Mouse (Mus musculus) cortical plate, adult 2 months (tissue): Measurements from ENCODE around the gene Ugcg. TPM values are rescaled to one million over a fixed set of nuclear protein-coding genes. Genes with fewer than 3 reads are reported as not detected.

Experiments used
- H3K27ac ChIP-seq: fragments of 200-500 bp; 2 replicates; pipeline ENCODE4 v1.5.1; 2012; ENCODE audit warnings: low read length, control low read depth, inconsistent platforms; ENCODE audit not compliant: insufficient read depth
- H3K4me1 ChIP-seq: fragments of 200-500 bp; 2 replicates; pipeline ENCODE4 v1.6.1; 2011; ENCODE audit warnings: low read length; ENCODE audit not compliant: control insufficient read depth, insufficient read depth
- H3K4me3 ChIP-seq: fragments of 200-500 bp; 2 replicates; pipeline ENCODE4 v1.5.1; 2011; ENCODE audit warnings: mild to moderate bottlenecking, low read length, control low read depth; ENCODE audit not compliant: insufficient read depth
- CTCF ChIP-seq: fragments of 200-500 bp; IDR thresholded peaks from 2 replicates; pipeline ENCODE4 v1.5.1; 2011; ENCODE audit warnings: mild to moderate bottlenecking, control low read depth, low read length; ENCODE audit not compliant: insufficient read depth; ENCODE audit errors: extremely low read depth
- POLR2A ChIP-seq: fragments of 200-500 bp; IDR thresholded peaks from 2 replicates; pipeline ENCODE4 v1.6.1; 2011; ENCODE audit warnings: mild to moderate bottlenecking, low read length, control low read depth; ENCODE audit not compliant: insufficient read depth; ENCODE audit errors: extremely low read depth
- polyA plus RNA-seq: library from polyadenylated mRNA; depleted of rRNA; stranded (reverse); fragments of >200 nt; gene quantifications from 2 replicates; pipeline ENCODE4 v1.2.3, GENCODE M21; 2012; rRNA removed

Ugcg gene
- 59.1 and 60.7 TPM in 2 replicates for polyA plus RNA-seq

DNA sequence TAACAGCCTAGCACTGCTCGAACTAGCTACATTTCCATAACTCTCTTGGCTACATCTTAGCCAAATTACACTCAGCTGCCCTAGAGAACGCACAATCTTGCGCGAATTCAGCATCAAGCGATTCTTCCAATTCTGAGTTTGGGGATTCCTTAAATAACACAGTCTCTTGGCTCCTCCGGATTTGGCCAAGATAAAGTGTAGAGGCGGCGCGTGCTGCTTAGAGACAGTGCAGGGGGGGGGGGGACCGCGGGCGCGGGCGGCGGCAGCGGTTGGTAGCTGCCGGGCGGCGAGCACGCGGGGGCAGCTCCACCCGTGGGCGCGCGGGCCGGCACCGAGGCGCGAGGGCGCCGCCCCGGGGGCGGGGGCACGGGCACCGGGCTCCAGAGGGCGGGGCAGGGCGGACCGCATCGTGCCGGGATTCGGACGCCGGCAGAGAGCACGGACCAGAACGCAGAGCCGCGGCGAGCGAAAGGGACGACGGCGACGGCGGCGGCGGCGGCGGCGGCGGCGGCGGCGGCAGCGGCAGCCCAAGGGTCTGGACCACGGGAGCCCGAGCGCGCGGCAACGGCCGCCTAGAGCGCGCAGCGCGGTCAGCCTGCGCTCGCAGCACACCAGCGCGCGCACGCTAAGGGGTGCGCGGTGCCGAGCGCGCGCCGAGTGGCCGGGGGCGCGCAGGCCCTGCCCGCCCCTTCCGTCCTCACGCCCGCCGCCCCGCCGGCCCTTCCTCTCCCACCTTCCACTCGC, at the start of gene Ugcg:
TSS of gene Ugcg (plus strand) at position 456 of the 744 bp plus-strand sequence.
- TF ChIP-seq CTCF = no peak
- peak; percentile 21; the same call in 1 of the 2 replicates for TF ChIP-seq POLR2A
- peak within 1 kb of the TSS; percentile 77 for H3K4me3 ChIP-seq
- H3K4me1 ChIP-seq = no peaks in the 10 kb centered on the region; the same call in 1 of the 2 replicates
- peak within 1 kb of the TSS; percentile 80 for H3K27ac ChIP-seq

DNA sequence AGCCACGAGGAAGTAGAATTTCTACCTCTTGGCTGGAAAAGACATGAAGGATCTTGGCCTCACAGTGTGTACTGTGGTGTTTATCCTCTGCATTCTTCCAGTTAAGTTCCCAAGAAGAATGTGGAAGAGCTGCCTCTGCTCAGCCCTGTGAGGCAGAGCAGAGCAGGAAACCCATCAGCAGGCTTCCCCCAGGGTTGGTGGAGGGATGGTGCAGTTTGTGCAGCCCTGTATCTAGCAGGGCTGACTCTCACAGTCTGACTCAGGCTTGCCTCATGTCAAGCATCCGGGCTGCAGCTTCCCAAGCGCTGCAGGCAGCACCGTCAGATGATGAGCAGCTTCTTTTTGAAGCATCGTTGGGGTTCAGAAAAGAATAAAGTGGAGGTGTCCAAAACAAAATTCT, 40.0 kb upstream of the Ugcg start:
- H3K4me1 ChIP-seq = no peaks in the 10 kb centered on the region
- TF ChIP-seq CTCF = no peak
- TF ChIP-seq POLR2A = no peak
- no peak overlapping the region for H3K4me3 ChIP-seq
- no peak overlapping the region for H3K27ac ChIP-seq

DNA sequence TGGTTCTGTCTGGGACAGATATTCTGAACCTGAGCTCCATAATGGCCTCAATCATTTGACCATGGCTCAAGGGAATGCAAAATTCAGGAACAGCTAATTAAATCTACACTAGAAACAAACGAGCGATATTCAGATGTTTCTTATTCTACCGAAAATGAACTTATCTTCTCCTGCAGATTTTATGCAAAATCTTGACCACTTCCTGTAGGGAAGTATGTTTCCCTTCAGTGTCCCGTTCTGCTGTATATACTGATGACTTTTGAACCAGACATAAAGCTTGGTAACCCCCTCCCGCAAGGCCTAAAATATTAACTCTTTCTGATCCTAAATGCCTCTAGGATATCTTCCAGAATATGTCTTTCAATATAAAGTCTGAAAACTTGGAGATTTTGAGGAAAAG, 38.1 kb upstream of the Ugcg start:
- Histone ChIP-seq H3K27ac (no peak overlapping the region), H3K4me3 (no peak overlapping the region), H3K4me1 (no peaks in the 10 kb centered on the region)
- no peak for TF ChIP-seq CTCF
- TF ChIP-seq POLR2A = no peak

DNA sequence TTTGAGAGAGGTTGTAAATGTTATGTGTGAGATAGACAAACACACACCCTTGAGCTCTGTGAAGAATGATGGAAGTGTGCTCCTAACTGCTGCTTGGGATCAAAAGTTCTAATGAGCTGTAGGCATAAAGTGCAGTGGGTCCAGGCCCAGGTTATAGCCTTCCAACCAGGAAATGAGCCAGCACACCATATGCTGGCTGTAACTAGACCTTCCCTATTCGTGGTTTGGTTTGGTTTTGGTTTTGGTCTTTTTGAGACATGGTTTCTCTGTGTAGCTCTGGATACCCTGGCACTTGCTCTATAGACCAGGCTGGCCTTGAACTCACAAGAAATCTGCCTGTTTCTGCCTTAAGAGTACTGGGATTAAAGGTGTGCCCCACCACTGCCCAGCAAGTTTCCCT, 37.1 kb upstream of the Ugcg start:
- Histone ChIP-seq H3K27ac (no peak overlapping the region), H3K4me1 (no peaks in the 10 kb centered on the region), H3K4me3 (no peak overlapping the region)
- TF ChIP-seq CTCF (no peak), POLR2A (no peak)

DNA sequence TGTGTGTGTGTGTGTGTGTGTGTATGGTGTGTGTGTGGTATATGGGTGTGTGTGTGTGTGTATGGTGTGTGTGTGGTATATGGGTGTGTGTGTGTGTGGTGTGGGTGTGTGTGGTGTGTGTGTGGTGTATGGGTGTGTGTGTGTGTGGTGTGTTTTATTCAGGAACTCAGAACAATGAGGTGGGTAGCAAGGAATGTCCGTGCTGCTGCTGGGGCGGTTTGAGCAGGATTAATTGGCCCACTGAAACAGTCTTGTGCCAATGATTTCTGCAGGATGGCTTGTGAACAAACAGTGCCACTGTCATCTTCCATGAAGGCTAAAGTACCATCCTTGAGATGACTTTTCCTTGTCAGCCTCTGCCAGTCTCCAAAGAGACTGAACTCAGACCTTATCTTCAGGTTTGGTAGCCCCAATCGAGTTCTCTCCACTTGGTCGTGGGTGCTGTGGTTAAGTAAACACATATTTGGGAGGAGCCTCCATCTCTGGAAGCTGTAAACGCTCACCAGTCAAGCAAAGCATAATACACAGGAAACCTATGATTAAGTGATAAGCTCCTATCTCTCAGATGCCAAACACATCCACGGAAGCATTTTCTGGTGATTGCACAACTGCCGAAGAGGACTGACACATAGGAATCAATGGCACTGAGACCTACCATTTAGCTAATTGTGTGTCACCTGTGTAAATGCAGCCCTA, 32.0 kb upstream of the Ugcg start:
- Histone ChIP-seq H3K4me1 (no peaks in the 10 kb centered on the region), H3K27ac (no peak overlapping the region), H3K4me3 (no peak overlapping the region)
- TF ChIP-seq CTCF (no peak), POLR2A (no peak)

DNA sequence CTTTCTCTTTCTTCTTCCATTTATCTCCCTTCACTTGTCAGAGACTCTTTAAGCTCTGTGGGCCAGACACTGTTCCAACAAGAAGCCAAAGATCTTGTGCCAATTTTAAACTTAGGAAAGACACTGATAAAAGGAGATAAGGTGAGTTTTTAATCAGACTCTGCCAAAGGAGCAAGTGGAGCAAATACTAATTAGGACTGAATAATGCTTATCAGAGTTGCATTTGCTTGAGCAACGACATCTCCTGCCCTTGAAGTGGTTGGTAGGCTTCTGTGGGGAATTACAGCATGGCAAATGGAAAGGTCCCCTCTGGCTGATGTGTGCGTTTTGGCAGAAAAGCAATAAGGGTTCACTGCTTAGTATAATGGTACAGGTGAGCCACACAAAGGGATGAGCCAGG, 31.4 kb upstream of the Ugcg start:
- no peak for TF ChIP-seq POLR2A
- no peak for TF ChIP-seq CTCF
- Histone ChIP-seq H3K4me1 (no peaks in the 10 kb centered on the region), H3K4me3 (no peak overlapping the region), H3K27ac (no peak overlapping the region)

DNA sequence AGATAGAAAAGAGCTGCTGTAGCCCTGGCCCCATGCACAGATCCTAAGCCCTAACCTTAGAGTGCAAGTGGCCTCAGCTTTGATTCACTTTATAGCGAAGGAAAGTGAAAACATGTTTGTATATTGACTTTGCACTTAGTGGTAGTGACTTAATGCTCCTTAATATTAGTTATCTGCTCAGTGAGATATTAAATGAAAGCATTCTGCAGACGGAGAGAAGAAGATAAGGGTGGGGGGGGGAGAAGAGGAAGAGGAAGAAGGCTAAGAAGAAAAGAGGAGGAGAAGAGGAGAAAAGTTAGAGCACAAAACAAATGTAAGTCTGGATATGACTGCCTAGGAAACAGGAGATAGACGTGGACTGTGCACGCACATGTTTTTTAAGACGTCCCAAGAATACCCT, 28.8 kb upstream of the Ugcg start:
- no peak overlapping the region for H3K4me3 ChIP-seq
- no peaks in the 10 kb centered on the region for H3K4me1 ChIP-seq
- no peak overlapping the region for H3K27ac ChIP-seq
- TF ChIP-seq CTCF (no peak), POLR2A (no peak)

DNA sequence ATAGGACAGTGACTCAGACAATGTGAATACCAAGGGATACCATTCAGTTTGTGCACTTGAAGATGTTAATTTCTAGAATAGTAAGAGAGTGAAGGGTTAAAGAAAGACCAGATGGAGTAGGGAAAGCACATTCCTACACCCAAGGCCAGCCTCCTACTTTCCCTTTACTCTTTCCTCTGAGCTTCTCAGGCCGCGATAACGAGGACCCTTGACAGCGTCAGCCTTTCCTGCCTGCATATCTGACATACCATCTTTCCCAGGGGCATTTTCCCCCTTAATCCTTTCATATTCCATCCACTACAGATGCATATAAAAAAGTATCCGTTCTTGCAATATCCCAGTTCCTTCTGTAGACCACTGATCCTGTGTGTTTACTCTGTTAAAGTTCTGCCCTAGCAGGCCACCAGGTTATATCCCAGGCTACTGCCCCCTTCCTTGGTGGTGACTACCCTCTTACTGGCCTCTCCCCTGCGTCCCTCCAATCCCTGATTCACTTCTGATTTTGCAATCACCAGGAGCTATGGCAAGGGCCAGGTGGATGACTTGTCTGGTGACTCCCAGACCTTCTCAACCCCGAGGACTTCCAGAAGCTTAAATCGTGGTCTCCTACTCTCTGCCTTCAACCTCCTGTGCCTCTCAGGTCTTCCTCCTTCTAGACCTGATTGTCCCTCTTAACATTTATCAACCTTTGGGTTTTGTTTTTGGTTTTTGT, 27.9 kb upstream of the Ugcg start:
- H3K4me3 ChIP-seq = no peak overlapping the region
- no peaks in the 10 kb centered on the region for H3K4me1 ChIP-seq
- H3K27ac ChIP-seq = no peak overlapping the region
- TF ChIP-seq CTCF = no peak
- TF ChIP-seq POLR2A = no peak

DNA sequence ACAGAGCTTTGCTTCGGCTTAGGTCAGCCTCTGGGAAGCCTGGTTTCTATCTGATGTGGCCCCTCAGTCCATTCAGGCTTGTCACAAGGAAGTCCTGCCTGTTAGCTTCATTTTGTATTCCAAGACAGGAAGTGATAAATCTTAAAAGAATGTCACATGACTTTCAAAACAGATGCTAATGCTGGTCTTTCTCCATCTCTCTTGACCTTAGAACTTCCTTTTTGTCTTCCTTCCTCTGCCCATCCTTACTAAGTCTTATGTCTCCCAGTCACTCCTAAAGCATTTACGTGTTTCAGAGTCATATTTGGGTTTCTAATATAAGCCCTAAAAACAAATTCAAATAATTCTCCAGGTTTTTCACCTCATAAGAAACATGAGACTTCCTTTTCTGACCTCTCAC, 25.0 kb upstream of the Ugcg start:
- TF ChIP-seq CTCF (no peak), POLR2A (no peak)
- Histone ChIP-seq H3K4me3 (no peak overlapping the region), H3K4me1 (no peaks in the 10 kb centered on the region), H3K27ac (no peak overlapping the region)

DNA sequence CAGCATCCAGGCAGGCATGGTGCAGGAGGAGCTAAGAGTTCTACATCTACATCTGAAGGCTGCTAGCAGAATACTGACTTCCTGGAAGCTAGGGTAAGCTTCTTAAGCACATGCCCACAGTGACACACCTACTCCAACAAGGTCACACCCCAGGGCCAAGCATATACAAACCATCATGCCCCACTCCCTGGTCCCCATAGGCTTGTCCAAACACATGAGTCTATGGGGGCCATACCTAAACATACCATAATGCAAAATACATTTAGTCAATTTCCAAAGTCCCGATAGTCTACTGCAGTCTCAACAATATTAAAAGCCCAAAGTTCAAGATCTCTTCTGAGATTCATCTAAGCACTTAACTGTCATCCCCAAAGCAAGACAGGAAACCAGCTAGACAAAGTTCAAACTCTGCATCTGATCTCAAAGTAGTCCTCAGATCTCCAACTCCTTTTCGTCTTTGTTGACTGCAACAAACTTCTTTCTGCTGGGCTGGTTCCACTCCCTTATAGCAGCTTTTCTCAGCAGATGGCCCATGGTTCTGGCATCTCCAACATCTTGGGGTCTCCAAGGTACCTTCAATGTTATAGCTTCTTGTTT, 21.7 kb upstream of the Ugcg start:
- Histone ChIP-seq H3K27ac (no peak overlapping the region), H3K4me3 (no peak overlapping the region), H3K4me1 (no peaks in the 10 kb centered on the region)
- TF ChIP-seq POLR2A (no peak), CTCF (no peak)

DNA sequence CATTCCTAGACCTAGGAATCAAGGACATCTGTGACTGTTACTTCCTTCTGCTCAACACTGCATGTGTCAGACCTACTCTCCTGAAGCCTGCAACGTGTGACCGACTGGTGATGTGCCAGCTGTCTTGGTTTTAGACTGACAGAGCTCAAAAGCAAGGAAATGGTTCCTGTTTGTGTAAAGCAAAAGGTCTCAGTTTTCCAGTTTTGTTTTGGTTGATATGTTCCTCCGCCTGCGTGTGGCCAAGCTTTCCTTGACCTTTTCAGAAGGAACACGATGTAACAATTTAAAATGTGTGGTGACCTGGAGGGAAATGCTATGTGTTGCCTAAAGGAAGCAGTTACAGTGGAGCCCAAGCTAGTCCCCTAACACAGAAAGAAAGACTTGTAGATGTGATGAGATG, 19.1 kb upstream of the Ugcg start:
- Histone ChIP-seq H3K4me3 (no peak overlapping the region), H3K27ac (no peak overlapping the region), H3K4me1 (no peaks in the 10 kb centered on the region)
- no peak for TF ChIP-seq POLR2A
- TF ChIP-seq CTCF = no peak
